Mouse (Mus musculus): ENCODE measurements around the gene Nagpa. TPM values are rescaled to one million over a fixed set of nuclear protein-coding genes. Genes with fewer than 3 reads are reported as not detected.

The Nagpa gene
- polyA plus RNA-seq, 1 experiment from 2014 or later, result 10.1 TPM

GRCm38 (mm10) chr16:5184956-5185355, 18.9 kb downstream of the Nagpa start:
- Histone ChIP-seq H3K4me3 (replicated peaks) (no peak overlapping the region), H3K36me3 (no peaks in the 10 kb centered on the region), H3K9me3 (no peaks in the 10 kb centered on the region), H3K27ac (no peak overlapping the region), H3K4me1 (replicated peaks) (no peaks in the 10 kb centered on the region), H3K9ac (replicated peaks) (no peak overlapping the region), H3K4me2 (replicated peaks) (no peak overlapping the region), H3K27me3 (no peaks in the 10 kb centered on the region)
- no peak for ATAC-seq
- WGBS, result 86% methylated on average over 5 of the region's 5 CpGs

GRCm38 (mm10) chr16:5184101-5184500, 19.7 kb downstream of the Nagpa start:
- Histone ChIP-seq H3K9me3 (no peaks in the 10 kb centered on the region), H3K4me1 (replicated peaks) (no peaks in the 10 kb centered on the region), H3K27ac (no peak overlapping the region), H3K36me3 (no peaks in the 10 kb centered on the region), H3K27me3 (no peaks in the 10 kb centered on the region), H3K4me3 (replicated peaks) (no peak overlapping the region), H3K9ac (replicated peaks) (no peak overlapping the region), H3K4me2 (replicated peaks) (no peak overlapping the region)
- ATAC-seq, result no peak
- WGBS, result 65% methylated on average over 8 of the region's 8 CpGs

GRCm38 (mm10) chr16:5183310-5183975, 20.4 kb downstream of the Nagpa start:
- ATAC-seq, result no peak
- WGBS, result 83% methylated on average over 18 of the region's 18 CpGs
- no peak overlapping the region for H3K4me3 ChIP-seq (replicated peaks)

DNA sequence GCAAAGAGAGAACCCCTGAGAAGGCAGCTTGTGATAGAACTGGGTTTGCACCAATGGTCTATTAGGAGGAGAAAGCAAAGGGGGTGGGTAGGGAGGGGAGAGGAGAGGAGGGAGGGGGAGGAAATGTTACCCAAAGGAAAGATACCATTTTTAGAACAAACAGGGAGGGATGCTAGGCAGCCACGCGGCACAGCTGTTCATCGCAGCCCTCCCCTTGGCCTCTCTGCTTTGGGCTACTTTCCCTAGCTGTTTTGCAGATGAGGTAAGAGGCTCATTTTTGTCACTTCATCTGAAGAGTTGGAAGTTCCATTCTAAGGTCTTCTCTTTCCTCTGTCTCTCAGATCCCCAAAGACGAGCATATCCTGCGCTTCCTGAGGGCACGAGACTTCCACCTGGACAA, 31.2 kb downstream of the Nagpa start:
- Histone ChIP-seq H3K27ac (no peak overlapping the region), H3K36me3 (no peaks in the 10 kb centered on the region), H3K4me3 (replicated peaks) (no peak overlapping the region), H3K9me3 (no peaks in the 10 kb centered on the region), H3K27me3 (no peaks in the 10 kb centered on the region), H3K9ac (replicated peaks) (no peak overlapping the region), H3K4me2 (replicated peaks) (no peak overlapping the region), H3K4me1 (replicated peaks) (no peaks in the 10 kb centered on the region)
- no peak for ATAC-seq
- 93% methylated on average over 6 of the region's 6 CpGs for WGBS

More at GRCm38 (mm10) chr16:5183310-5183975, 20.4 kb downstream of the Nagpa start:
- Histone ChIP-seq H3K9me3 (no peaks in the 10 kb centered on the region), H3K4me1 (replicated peaks) (no peaks in the 10 kb centered on the region), H3K27me3 (no peaks in the 10 kb centered on the region), H3K27ac (no peak overlapping the region), H3K9ac (replicated peaks) (no peak overlapping the region), H3K4me2 (replicated peaks) (no peak overlapping the region), H3K36me3 (no peaks in the 10 kb centered on the region)

DNA sequence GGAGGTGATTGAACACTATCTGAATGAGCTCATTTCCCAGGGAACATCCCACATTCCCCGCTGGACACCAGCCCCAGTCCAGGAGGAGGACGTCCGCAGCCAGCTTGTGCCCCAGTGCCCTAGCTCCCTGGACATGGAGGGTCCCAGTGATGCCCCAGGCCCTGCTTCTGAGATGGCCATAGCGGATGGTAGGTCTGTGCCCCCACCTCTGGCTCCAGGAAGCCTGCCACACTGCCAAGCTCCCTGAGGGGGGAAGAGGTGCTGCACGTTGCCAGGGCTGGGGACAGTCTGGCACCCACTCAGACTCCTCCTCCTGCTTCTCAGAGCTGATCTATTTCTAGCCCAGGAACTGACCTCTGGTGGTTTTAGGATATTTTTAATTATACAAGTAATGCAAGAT, 35.0 kb downstream of the Nagpa start:
- Histone ChIP-seq H3K27me3 (no peaks in the 10 kb centered on the region), H3K27ac (no peak overlapping the region), H3K9ac (replicated peaks) (no peak overlapping the region), H3K4me3 (replicated peaks) (no peak overlapping the region), H3K4me1 (replicated peaks) (no peaks in the 10 kb centered on the region), H3K9me3 (no peaks in the 10 kb centered on the region), H3K36me3 (no peaks in the 10 kb centered on the region), H3K4me2 (replicated peaks) (no peak overlapping the region)
- ATAC-seq, result no peak
- 83% methylated on average over 5 of the region's 5 CpGs for WGBS

DNA sequence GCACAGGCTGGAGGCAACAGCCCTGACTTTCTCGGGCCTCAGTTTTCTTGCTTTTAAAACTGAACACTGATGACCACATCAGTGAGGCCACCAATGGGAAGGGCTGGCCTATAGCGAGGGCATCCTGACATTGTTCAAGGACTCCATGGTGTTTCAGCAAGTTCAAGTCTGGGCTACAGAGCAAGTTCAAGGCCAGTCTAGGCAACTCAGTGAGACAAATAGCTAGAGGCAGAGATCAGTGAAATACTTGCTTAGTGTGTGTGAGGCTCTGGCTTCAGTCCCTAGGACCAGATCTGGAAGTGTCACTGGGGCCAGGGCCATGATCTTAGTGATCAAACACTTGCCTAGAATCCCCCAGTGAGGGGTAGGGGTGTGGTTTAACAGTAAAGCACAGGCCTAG, 35.8 kb downstream of the Nagpa start:
- WGBS, result 82% methylated on average over 2 of the region's 2 CpGs
- Histone ChIP-seq H3K27me3 (no peaks in the 10 kb centered on the region), H3K4me2 (replicated peaks) (no peak overlapping the region), H3K4me3 (replicated peaks) (no peak overlapping the region), H3K36me3 (no peaks in the 10 kb centered on the region), H3K9ac (replicated peaks) (no peak overlapping the region), H3K4me1 (replicated peaks) (no peaks in the 10 kb centered on the region), H3K27ac (no peak overlapping the region), H3K9me3 (no peaks in the 10 kb centered on the region)
- no peak for ATAC-seq

DNA sequence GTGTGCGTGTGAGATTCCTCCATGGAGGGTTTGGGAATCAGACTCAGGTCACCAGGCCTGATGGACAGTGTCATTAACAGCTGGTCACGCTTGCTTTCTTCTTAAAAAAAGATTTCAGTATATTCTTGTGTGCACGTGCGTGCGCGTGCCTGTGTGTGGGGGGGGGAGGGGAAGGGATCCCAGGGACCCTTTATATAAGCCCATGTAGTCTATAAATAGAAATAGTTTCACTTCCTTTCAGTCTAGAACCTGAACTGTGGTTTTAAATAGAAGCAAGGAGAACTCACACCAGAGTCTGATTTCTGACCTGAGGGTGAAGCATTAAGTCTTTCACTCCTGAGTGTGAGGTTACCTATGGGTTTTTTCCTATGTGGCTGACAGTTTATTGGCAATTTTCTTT, 39.5 kb downstream of the Nagpa start:
- Histone ChIP-seq H3K36me3 (no peaks in the 10 kb centered on the region), H3K27ac (no peak overlapping the region), H3K9ac (replicated peaks) (no peak overlapping the region), H3K4me1 (replicated peaks) (0 out of 2 replicates have a peak, but pooled peaks cover 5% of the 10 kb centered on the region), H3K27me3 (no peaks in the 10 kb centered on the region), H3K9me3 (no peaks in the 10 kb centered on the region), H3K4me2 (replicated peaks) (no peak overlapping the region), H3K4me3 (replicated peaks) (no peak overlapping the region)
- 64% methylated on average over 6 of the region's 6 CpGs for WGBS
- ATAC-seq, result no peak

- no peak overlapping the region for H3K4me3 ChIP-seq (replicated peaks)
- H3K4me1 ChIP-seq (replicated peaks), result peaks cover 7% of the 10 kb centered on the region
- H3K27me3 ChIP-seq, result no peaks in the 10 kb centered on the region
- H3K36me3 ChIP-seq, result no peaks in the 10 kb centered on the region
- 88% methylated on average over 8 of the region's 8 CpGs for WGBS
- no peaks in the 10 kb centered on the region for H3K9me3 ChIP-seq
- H3K9ac ChIP-seq (replicated peaks), result no peak overlapping the region
- ATAC-seq, result no peak
- H3K27ac ChIP-seq, result no peak overlapping the region
- H3K4me2 ChIP-seq (replicated peaks), result no peak overlapping the region
Observed at GRCm38 (mm10) chr16:5159248-5159647, 44.6 kb downstream of the Nagpa start.

- no peaks in the 10 kb centered on the region for H3K36me3 ChIP-seq
- peaks cover 25% of the 10 kb centered on the region for H3K4me1 ChIP-seq (replicated peaks)
- no peak overlapping the region for H3K27ac ChIP-seq
- no peak overlapping the region for H3K4me2 ChIP-seq (replicated peaks)
- no peak overlapping the region for H3K9ac ChIP-seq (replicated peaks)
- WGBS, result 92% methylated on average over 3 of the region's 3 CpGs
- ATAC-seq, result no peak
- no peaks in the 10 kb centered on the region for H3K9me3 ChIP-seq
- H3K27me3 ChIP-seq, result no peaks in the 10 kb centered on the region
- no peak overlapping the region for H3K4me3 ChIP-seq (replicated peaks)
Observed at GRCm38 (mm10) chr16:5157113-5157512, 46.7 kb downstream of the Nagpa start.

- no peaks in the 10 kb centered on the region for H3K27me3 ChIP-seq
- no peak for ATAC-seq
- no peaks in the 10 kb centered on the region for H3K9me3 ChIP-seq
- WGBS, result 67% methylated on average over 2 of the region's 2 CpGs
- no peak overlapping the region for H3K4me2 ChIP-seq (replicated peaks)
- H3K4me1 ChIP-seq (replicated peaks), result peaks cover 25% of the 10 kb centered on the region
- H3K9ac ChIP-seq (replicated peaks), result no peak overlapping the region
- H3K27ac ChIP-seq, result no peak overlapping the region
- H3K4me3 ChIP-seq (replicated peaks), result no peak overlapping the region
- no peaks in the 10 kb centered on the region for H3K36me3 ChIP-seq
Observed at GRCm38 (mm10) chr16:5156495-5156894, 47.3 kb downstream of the Nagpa start.

DNA sequence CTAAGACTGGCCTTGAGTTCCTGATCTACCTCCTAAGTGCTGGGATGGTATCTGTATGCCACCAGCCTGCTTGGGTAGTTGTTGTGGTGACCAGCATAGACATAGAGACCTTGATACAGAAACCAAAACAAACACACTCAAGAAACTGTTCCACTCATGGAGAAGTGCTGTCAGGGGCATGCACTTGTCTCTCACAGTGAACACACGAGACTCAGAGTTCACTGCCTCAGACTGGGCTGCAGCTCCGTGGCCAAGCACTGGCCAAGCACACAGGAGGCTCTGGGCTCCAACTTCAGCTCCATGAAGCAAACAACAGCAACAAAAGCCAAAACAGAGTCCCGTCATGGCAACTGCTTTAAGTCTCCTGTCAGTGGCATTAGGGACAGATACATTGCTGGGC, 48.8 kb downstream of the Nagpa start:
- no peaks in the 10 kb centered on the region for H3K9me3 ChIP-seq

DNA sequence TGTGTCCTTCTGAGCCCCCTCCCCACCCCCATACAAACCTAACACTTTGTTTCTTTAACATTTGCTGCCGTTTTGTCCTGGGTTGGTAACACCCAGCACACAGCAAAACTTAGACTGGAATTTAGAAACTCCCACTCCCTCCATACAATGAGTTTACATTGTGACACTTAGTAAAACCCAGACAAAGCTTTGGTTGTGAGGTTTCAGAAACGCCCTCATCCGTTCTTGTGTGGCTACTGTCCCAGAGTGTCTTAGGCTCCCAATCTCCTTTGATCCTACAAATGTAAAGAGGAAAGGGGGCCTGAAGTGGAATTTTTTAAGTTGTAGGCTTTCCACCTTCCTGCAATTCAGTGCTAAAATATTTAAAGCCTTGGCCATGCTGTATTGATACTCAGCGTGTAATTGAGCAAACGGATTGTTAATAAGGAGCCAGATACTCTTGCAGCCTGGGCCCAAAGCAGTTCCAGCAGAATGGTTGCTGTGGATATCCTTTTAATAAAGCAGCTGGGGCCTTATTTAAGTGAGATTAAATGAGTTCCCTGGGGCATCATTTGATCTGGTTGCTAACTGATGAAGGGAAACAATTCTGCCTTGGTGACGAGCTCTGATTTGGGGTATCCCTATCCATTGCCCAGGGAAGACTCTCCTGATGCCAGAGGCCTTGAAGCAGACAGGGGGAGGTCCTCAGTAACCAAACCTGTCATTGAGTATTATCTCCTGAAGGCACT, 50.3 kb downstream of the Nagpa start:
- peak; percentile 81 for ATAC-seq
- Histone ChIP-seq H3K4me3 (replicated peaks) (no peak overlapping the region), H3K9ac (replicated peaks) (no peak overlapping the region), H3K36me3 (no peaks in the 10 kb centered on the region), H3K27ac (peak overlapping the region; percentile 76), H3K4me2 (replicated peaks) (no peak overlapping the region), H3K9me3 (no peaks in the 10 kb centered on the region), H3K4me1 (replicated peaks) (peaks cover 19% of the 10 kb centered on the region), H3K27me3 (peaks cover 14% of the 10 kb centered on the region)
- 15% methylated on average over 6 of the region's 6 CpGs for WGBS

More for the DNA sequence above, 48.8 kb downstream of the Nagpa start:
- Histone ChIP-seq H3K27me3 (no peaks in the 10 kb centered on the region), H3K27ac (no peak overlapping the region), H3K4me2 (replicated peaks) (no peak overlapping the region), H3K36me3 (no peaks in the 10 kb centered on the region), H3K9ac (replicated peaks) (no peak overlapping the region), H3K4me3 (replicated peaks) (no peak overlapping the region), H3K4me1 (replicated peaks) (peaks cover 19% of the 10 kb centered on the region)
- ATAC-seq, result no peak
- 79% methylated on average over 3 of the region's 3 CpGs for WGBS

All from midbrain, embryonic 13.5 days (tissue).